Mouse (Mus musculus): ENCODE results near the gene Cdkn1b.

DNA sequence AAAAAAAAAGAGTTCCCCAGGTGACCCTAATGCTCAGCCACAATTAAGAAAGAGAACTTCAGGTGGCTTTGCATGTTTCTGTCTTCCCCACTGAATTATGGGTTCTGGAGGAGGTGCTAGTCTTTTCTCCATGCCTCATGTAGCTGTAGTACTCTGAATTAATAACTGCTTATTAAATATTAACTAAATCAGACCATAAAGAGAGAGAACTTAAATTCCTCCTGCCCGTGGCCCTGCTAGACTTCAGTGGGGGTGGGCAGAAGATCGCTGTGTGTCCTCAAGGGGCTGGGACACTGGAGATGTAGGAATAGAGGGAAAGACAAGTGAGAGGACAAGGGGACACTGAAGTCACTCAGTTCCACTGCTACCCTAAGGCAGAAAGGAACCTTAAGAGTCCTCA lies 48.0 kb upstream of the Cdkn1b start:
- TF ChIP-seq CTCF (conservative IDR thresholded peaks at IDR 0.05; ENCODE audit: low read length) (no peak), NANOG (IDR thresholded peaks at IDR 0.05; ENCODE audit: borderline replicate concordance, low read length) (no peak)

Data from E14TG2a.4 (cell line).